Mouse (Mus musculus) naive thymus-derived CD4-positive, alpha-beta T cell, adult 2 months (primary cell): ENCODE measurements around the gene Tfdp2.
"Not testable (repeated sequence)": the region's sequence is repeated elsewhere in the genome, so short reads cannot be mapped to it uniquely, and the experiment has no call there.

Experiments
- DNase-seq: peaks from one replicate; pipeline ENCODE4 v3.0.0-alpha.2; 2011; ENCODE audit warnings: low read depth

Gene Tfdp2

GRCm38 (mm10) chr9:96299324-96300008 is 103.4 kb downstream of the Tfdp2 start:
- DNase-seq, result no peak

GRCm38 (mm10) chr9:96308816-96309215 is 112.7 kb downstream of the Tfdp2 start:
- DNase-seq, result no peak

GRCm38 (mm10) chr9:96312074-96312473 is 116.0 kb downstream of the Tfdp2 start:
- DNase-seq, result no peak

GRCm38 (mm10) chr9:96319333-96319732 is 123.3 kb downstream of the Tfdp2 start:
- DNase-seq, result no peak

- DNase-seq, result no peak
Measured at GRCm38 (mm10) chr9:96320551-96320980, 124.5 kb downstream of the Tfdp2 start.

GRCm38 (mm10) chr9:96322411-96323152 is 126.5 kb downstream of the Tfdp2 start:
- no peak for DNase-seq

- no peak for DNase-seq
Measured at GRCm38 (mm10) chr9:96324502-96324901, 128.4 kb downstream of the Tfdp2 start.

GRCm38 (mm10) chr9:96326496-96326923 is 130.4 kb downstream of the Tfdp2 start:
- peak; percentile 6 for DNase-seq

GRCm38 (mm10) chr9:96328226-96328625 is 132.2 kb downstream of the Tfdp2 start:
- DNase-seq, result no peak

GRCm38 (mm10) chr9:96331146-96331545 is 135.1 kb downstream of the Tfdp2 start:
- no peak for DNase-seq

GRCm38 (mm10) chr9:96345750-96346149 is 149.7 kb downstream of the Tfdp2 start:
- no peak for DNase-seq

- DNase-seq, result no peak
Measured at GRCm38 (mm10) chr9:96348885-96349284, 152.8 kb downstream of the Tfdp2 start.

GRCm38 (mm10) chr9:96350010-96350409 is 153.9 kb downstream of the Tfdp2 start:
- peak; percentile 81 for DNase-seq

GRCm38 (mm10) chr9:96350476-96350875 is 154.4 kb downstream of the Tfdp2 start:
- peak; percentile 89 for DNase-seq

- not testable (repeated sequence) for DNase-seq
Measured at GRCm38 (mm10) chr9:96351771-96352170, 155.7 kb downstream of the Tfdp2 start.

GRCm38 (mm10) chr9:96353121-96353769 is 157.2 kb downstream of the Tfdp2 start:
- peak; percentile 69 for DNase-seq

GRCm38 (mm10) chr9:96353799-96354198 is 157.7 kb downstream of the Tfdp2 start:
- peak; percentile 57 for DNase-seq

GRCm38 (mm10) chr9:96360056-96360455 is 164.0 kb downstream of the Tfdp2 start:
- DNase-seq, result no peak

GRCm38 (mm10) chr9:96363581-96364140 is 167.6 kb downstream of the Tfdp2 start:
- peak; percentile 63 for DNase-seq

- peak; percentile 99 for DNase-seq
Measured at GRCm38 (mm10) chr9:96364141-96364838, 168.2 kb downstream of the Tfdp2 start, which contains the start of gene Atp1b3. Gene Atp1b3, minus strand, starts transcription at chr9:96364442.

GRCm38 (mm10) chr9:96365271-96365872 is 169.3 kb downstream of the Tfdp2 start:
- DNase-seq, result no peak
